Mouse (Mus musculus): ENCODE results near the gene Lrp8.

- TF ChIP-seq CTCF (IDR thresholded peaks at IDR 0.05) (no peak), POLR2A (IDR thresholded peaks at IDR 0.05; ENCODE audit: insufficient read depth, low read depth, low read length) (no peak), EP300 (IDR thresholded peaks at IDR 0.05; ENCODE audit: insufficient read depth, low read depth, low read length) (no peak)
Measured at GRCm38 (mm10) chr4:107776990-107777673, 24.9 kb upstream of the Lrp8 start.
